Mouse (Mus musculus) kidney, embryonic 16.5 days (tissue): Measurements from ENCODE around the gene Unkl. TPM values are rescaled to one million over a fixed set of nuclear protein-coding genes. Genes with fewer than 3 reads are reported as not detected.
A peak's percentile ranks its signal among the peaks of the same experiment; 100 is the strongest.

Experiments used
- ATAC-seq: fragments of 200-750 bp; cut with Nextera tagmentation; 2 replicates; pipeline ENCODE4 v1.8.0; 2017; ENCODE audit warnings: moderate TSS enrichment; ENCODE audit not compliant: low FRiP score, low TSS enrichment
- H3K27ac ChIP-seq: fragments of 300-500 bp; sonication (generic); 2 replicates; pipeline ENCODE4 v1.5.1; 2014; ENCODE audit warnings: low read length
- H3K27me3 ChIP-seq: fragments of 300-500 bp; sonication (generic); 2 replicates; pipeline ENCODE4 v1.6.1; 2014; ENCODE audit warnings: low read length, control low read depth, mixed read lengths; ENCODE audit not compliant: insufficient read depth
- H3K36me3 ChIP-seq: fragments of 300-500 bp; sonication (generic); 2 replicates; pipeline ENCODE4 v1.6.1; 2014; ENCODE audit warnings: low read length, control low read depth, mixed read lengths; ENCODE audit not compliant: insufficient read depth
- H3K4me1 ChIP-seq: fragments of 300-500 bp; sonication (generic); 2 replicates; pipeline ENCODE4 v1.6.1; 2014; ENCODE audit warnings: low read length, control low read depth, mixed read lengths; ENCODE audit not compliant: insufficient read depth
- H3K4me2 ChIP-seq: fragments of 300-500 bp; sonication (generic); replicated peaks from 2 replicates; pipeline ENCODE4 v1.6.1; 2014; ENCODE audit warnings: low read depth, low read length
- H3K4me3 ChIP-seq: fragments of 300-500 bp; sonication (generic); 2 replicates; pipeline ENCODE4 v1.5.1; 2014; ENCODE audit warnings: mild to moderate bottlenecking, low read length
- H3K9ac ChIP-seq: fragments of 300-500 bp; sonication (generic); replicated peaks from 2 replicates; pipeline ENCODE4 v1.6.1; 2014; ENCODE audit warnings: low read length
- H3K9me3 ChIP-seq: fragments of 300-500 bp; sonication (generic); 2 replicates; pipeline ENCODE4 v1.6.1; 2016; ENCODE audit warnings: low read length, control low read depth
- WGBS: fragments of 180-500 bp; shearing (Covaris S2); extraction: QIAGEN DNeasy Blood & Tissue Kit; methylation state at CpG from one replicate; pipeline ENCODE4 v1.1.7; 2014; 5-methylcytosine and 5-hydroxymethylcytosine counted together
- microRNA-seq: library from miRNA; unstranded; fragments of <30 nt; microRNA quantifications from one replicate; pipeline ENCODE4, GENCODE M21; 2016
- polyA plus RNA-seq: library from polyadenylated mRNA; unstranded; fragments of >200 nt; fragmentation: Nextera tagmentation; extraction: Ambion mirVana; gene quantifications from 2 replicates; pipeline ENCODE4 v1.2.1, GENCODE M21; 2015

The Unkl gene
- polyA plus RNA-seq, 1 experiment from 2014 or later, result 10.9 TPM

GRCm38 (mm10) chr17:25273706-25274501 lies 85.7 kb downstream of the Unkl start:
- Histone ChIP-seq H3K9ac (peak overlapping the region; percentile 99), H3K9me3 (no peaks in the 10 kb centered on the region), H3K4me3 (peak overlapping the region; percentile 100), H3K27ac (peak overlapping the region; percentile 100), H3K4me2 (peak overlapping the region; percentile 100), H3K27me3 (no peaks in the 10 kb centered on the region), H3K4me1 (peaks cover 30% of the 10 kb centered on the region), H3K36me3 (peaks cover 14% of the 10 kb centered on the region)
- ATAC-seq, result peak; percentile 85
- WGBS, result 1% methylated on average over 41 of the region's 45 CpGs

GRCm38 (mm10) chr17:25274571-25275346 lies 86.6 kb downstream of the Unkl start, which contains the start of gene Ube2i:
TSS of gene Ube2i (minus strand) at chr17:25274622.
- ATAC-seq, result no peak
- 80% methylated on average over 9 of the region's 9 CpGs for WGBS
- peak within 1 kb of the TSS; percentile 100 for H3K4me3 ChIP-seq
- H3K36me3 ChIP-seq, result peaks cover 6% of the 10 kb centered on the region; the same call in 1 of the 2 replicates
- H3K9ac ChIP-seq, result peak within 1 kb of the TSS; percentile 99
- no peaks in the 10 kb centered on the region for H3K9me3 ChIP-seq
- H3K27me3 ChIP-seq, result no peaks in the 10 kb centered on the region
- peaks cover 29% of the 10 kb centered on the region for H3K4me1 ChIP-seq
- peak within 1 kb of the TSS; percentile 100 for H3K4me2 ChIP-seq
- peak within 1 kb of the TSS; percentile 100 for H3K27ac ChIP-seq

GRCm38 (mm10) chr17:25275833-25276232 lies 87.6 kb downstream of the Unkl start:
- 94% methylated on average over 3 of the region's 3 CpGs for WGBS

GRCm38 (mm10) chr17:25282133-25282532 lies 93.9 kb downstream of the Unkl start:
- H3K36me3 ChIP-seq, result no peaks in the 10 kb centered on the region
- no peaks in the 10 kb centered on the region for H3K27me3 ChIP-seq
- no peak overlapping the region for H3K27ac ChIP-seq
- ATAC-seq, result no peak
- H3K9ac ChIP-seq, result no peak overlapping the region
- H3K4me1 ChIP-seq, result no peaks in the 10 kb centered on the region
- no peaks in the 10 kb centered on the region; the same call in 1 of the 2 replicates for H3K9me3 ChIP-seq
- 39% methylated on average over 11 of the region's 11 CpGs for WGBS
- H3K4me2 ChIP-seq, result peak overlapping the region; percentile 26; the same call in 1 of the 2 replicates
- H3K4me3 ChIP-seq, result no peak overlapping the region

More at GRCm38 (mm10) chr17:25275833-25276232, 87.6 kb downstream of the Unkl start:
- no peak overlapping the region for H3K9ac ChIP-seq
- peaks cover 19% of the 10 kb centered on the region for H3K4me1 ChIP-seq
- no peak overlapping the region for H3K4me2 ChIP-seq
- H3K27me3 ChIP-seq, result no peaks in the 10 kb centered on the region
- 0 out of 2 replicates have a peak, but pooled peaks cover under 1% of the 10 kb centered on the region for H3K36me3 ChIP-seq
- no peak overlapping the region for H3K27ac ChIP-seq
- ATAC-seq, result no peak
- no peak overlapping the region for H3K4me3 ChIP-seq
- no peaks in the 10 kb centered on the region for H3K9me3 ChIP-seq

Small RNA genes within 50 kb of the gene (microRNA-seq; reads per million reads assigned to microRNA genes)
- gene Mir3547, result not detected

Other genes with a start within 250 kb of the Unkl start
- 197 and 218 TPM in 2 replicates for gene Jpt2, start 227.7 kb upstream of the Unkl start, polyA plus RNA-seq
- 5.4 and 6.6 TPM in 2 replicates for gene Cramp1l, start 172.6 kb upstream of the Unkl start, polyA plus RNA-seq
- 24.9 and 25.5 TPM in 2 replicates for gene Ift140, start 172.3 kb upstream of the Unkl start, polyA plus RNA-seq
- 34.4 and 44.7 TPM in 2 replicates for gene Tmem204, start 104.8 kb upstream of the Unkl start, polyA plus RNA-seq
- gene Telo2, start 72.4 kb upstream of the Unkl start, polyA plus RNA-seq, result 49.5 and 53.4 TPM in 2 replicates
- not detected in 2 replicates for gene Ptx4, start 67.6 kb upstream of the Unkl start, polyA plus RNA-seq
- gene Clcn7, start 55.0 kb upstream of the Unkl start, polyA plus RNA-seq, result 23.2 and 26.8 TPM in 2 replicates
- gene Ccdc154, start 25.9 kb upstream of the Unkl start, polyA plus RNA-seq, result not detected in 2 replicates
- gene Gm38655, start 12.9 kb upstream of the Unkl start, polyA plus RNA-seq, result not detected in 2 replicates
- gene BC003965, start 3.8 kb upstream of the Unkl start, polyA plus RNA-seq, result 34.4 and 35.6 TPM in 2 replicates
- gene Gnptg, start 51.7 kb downstream of the Unkl start, polyA plus RNA-seq, result 51.2 and 56.6 TPM in 2 replicates
- 49.7 and 51.6 TPM in 2 replicates for gene Tsr3, start 51.8 kb downstream of the Unkl start, polyA plus RNA-seq
- 2.0 and 2.3 TPM in 2 replicates for gene Baiap3, start 68.0 kb downstream of the Unkl start, polyA plus RNA-seq
- 611 and 640 TPM in 2 replicates for gene Ube2i, start 86.2 kb downstream of the Unkl start, polyA plus RNA-seq
- 0.30 TPM in 1 of 2 replicates, not detected in the other for gene Prss34, start 110.0 kb downstream of the Unkl start, polyA plus RNA-seq
- not detected in 2 replicates for gene Prss28, start 120.2 kb downstream of the Unkl start, polyA plus RNA-seq
- not detected in 2 replicates for gene Prss29, start 130.3 kb downstream of the Unkl start, polyA plus RNA-seq
- gene Tpsab1, start 157.2 kb downstream of the Unkl start, polyA plus RNA-seq, result 0.36 and 0.49 TPM in 2 replicates
- gene Tpsb2, start 177.9 kb downstream of the Unkl start, polyA plus RNA-seq, result 2.0 and 2.2 TPM in 2 replicates
- gene Tpsg1, start 180.9 kb downstream of the Unkl start, polyA plus RNA-seq, result 0.25 TPM in 1 of 2 replicates, not detected in the other
- 3.3 and 3.5 TPM in 2 replicates for gene Cacna1h, start 245.4 kb downstream of the Unkl start, polyA plus RNA-seq